Mouse (Mus musculus) cerebellum, postnatal 10 days (tissue): ENCODE results near the gene Tcf19.
"Not testable (repeated sequence)": the region's sequence is repeated elsewhere in the genome, so short reads cannot be mapped to it uniquely, and the experiment has no call there.

Experiments
- DNase-seq, 2 experiments: peaks; one replicate each; pipeline ENCODE4 v3.0.0; 2021; ENCODE audit warnings: mixed read lengths in 2 of 2

Tcf19 gene

DNA sequence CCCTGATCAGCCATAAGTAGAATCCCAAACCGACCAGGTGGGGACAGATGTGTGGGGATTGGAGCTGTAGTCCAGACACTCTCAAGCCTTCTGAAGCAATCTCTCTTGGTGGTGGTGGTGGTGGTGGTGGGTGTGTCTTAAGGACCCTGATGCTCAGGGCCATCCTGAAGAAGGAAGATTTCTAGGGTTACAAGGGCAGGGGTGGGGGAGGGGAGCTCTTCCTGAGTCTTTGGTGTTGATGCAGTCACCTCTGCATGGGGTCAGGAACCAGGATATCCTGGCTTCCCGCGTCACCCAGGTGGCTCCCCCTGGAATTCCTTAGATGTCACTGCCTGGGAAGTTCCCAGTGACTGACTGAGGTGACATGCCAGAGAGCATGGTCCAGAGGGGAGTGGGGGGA is 15.7 kb upstream of the Tcf19 start:
- peak in 1 of 2 experiments; percentile 5 for DNase-seq

DNA sequence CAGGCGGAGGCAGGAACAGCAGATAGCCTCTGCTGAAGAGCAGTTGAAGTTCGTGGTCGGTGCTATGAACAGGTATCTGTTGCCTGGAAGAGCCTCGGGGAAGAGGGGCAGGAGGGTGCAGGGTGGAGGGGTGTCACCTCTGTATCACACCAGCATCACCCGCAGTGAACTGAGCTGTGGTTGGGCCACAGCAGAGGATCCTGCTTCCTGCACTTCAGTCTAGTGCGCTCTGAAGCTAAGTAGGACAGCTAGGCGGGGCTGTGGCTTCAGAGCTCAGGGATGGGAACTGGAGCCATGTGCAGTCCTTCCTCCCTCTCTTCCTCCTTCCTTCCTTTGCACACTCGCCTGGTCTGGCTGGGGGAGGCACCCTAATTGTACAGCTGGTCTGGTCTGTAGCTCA is 10.0 kb upstream of the Tcf19 start:
- DNase-seq, result no peak

DNA sequence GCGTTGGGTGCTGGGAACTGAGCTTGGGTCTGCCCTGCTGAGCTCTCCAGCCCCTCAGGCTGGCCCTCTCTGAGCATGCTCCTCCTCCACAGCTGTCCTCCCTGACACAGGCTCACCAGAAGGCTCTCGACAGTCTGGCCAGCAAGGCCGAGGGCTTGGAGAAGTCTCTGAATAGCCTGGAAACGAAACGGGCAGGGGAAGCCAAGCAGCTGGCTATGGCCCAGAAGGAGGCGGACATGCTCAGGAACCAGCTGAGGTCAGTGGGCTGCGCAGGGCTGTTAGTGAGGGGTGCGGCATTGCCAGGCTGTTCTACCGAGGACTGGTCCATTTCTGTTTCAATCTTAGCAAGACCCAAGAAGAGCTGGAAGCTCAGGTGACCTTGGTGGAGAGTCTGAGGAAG is 7.7 kb upstream of the Tcf19 start:
- DNase-seq, result peak; percentile 72 to 75

- peak in 1 of 2 experiments; percentile 13 for DNase-seq
Observed at GRCm38 (mm10) chr17:35517526-35517925, 902 bp upstream of the Tcf19 start.

DNA sequence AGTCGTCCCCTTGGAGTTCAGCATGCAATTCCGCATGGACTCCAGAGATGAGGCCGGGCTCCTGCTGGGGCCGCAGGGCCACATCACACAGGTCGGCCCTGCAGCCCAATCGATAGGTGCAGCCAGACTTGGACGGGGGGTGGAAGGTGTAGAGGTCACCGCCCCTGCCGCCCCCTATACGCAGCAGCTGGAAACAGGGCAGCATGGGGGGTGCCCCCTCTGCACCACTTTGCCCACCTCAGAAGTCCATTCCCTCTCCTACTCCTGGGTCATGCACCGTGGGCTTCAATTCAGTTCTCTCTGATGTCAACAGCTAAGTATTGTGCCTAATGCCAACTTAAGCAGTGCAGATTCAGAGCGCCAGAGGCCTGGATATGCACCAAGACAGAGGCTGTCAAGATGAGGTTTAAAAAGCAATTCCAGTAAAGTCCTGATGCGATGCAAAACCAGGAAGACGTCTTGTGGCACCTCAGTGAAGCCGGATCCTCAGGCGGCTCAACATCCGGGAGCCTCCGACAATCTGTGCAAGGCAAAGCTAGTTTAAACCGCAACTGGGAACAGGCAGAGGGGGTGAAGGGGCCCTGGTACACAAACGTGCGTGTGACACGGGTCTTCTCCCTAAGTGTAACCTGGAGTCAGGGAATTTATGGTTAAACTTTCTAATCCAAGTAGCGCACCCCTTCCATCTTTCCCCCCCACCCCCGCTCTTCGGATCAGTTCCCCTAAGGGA is 548 bp downstream of the Tcf19 start:
- DNase-seq, result peak; percentile 44 to 49

DNA sequence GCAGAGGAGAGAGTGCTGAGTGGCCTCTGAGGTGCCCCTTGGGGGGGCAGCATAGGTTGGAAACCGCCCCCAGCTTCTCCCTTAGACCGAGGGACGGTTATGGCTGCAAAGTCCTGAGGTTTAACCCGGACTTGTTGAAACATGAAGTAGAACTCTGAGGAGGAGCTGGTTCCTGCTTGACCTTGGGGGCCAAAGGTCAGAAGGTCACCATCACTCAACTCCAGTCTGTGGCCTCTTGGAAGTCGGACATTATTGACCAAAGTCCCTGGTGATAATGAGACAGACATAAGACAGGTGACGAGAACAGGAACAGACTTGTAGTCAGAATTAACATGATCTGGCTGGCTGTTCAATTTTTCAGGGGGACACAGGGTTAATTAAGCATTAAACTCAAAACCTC is 1.9 kb downstream of the Tcf19 start:
- DNase-seq, result peak in 1 of 2 experiments; percentile 6

- DNase-seq, result peak; percentile 88 to 91
Observed at GRCm38 (mm10) chr17:35513886-35514285, 2.7 kb downstream of the Tcf19 start.

DNA sequence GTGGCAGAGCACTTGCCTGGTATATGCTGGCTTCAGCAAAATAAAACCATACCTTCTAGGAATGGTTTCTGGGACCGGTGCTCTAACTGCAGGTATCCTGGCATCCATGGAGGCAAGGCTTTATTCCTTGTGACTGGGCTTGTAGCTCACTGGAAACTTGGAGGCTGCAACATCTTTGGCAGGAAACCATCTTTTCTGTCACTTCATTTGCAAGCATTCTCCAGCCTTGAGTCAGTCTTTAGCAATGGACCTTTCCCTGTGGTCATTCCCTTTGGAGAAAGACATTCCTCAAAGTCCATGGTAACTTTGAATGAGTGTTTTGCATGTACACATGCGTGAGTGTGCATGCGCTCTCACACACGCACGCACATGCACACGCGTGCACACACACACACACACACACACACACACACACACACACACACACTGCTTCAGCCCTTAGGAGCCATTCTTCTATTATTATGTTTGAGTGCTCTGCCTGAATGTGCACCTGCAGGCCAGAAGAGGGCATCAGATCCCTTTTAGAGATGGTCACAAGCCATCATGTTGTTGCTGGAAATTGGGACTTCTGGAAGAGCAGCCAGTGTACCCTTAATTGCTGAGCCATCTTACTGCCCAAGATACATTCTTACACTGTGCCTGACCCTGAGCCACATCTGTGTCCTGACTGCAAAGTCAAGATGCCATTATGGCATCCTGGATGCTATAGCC is 3.6 kb downstream of the Tcf19 start:
- DNase-seq, result peak in 1 of 2 experiments; percentile 50

DNA sequence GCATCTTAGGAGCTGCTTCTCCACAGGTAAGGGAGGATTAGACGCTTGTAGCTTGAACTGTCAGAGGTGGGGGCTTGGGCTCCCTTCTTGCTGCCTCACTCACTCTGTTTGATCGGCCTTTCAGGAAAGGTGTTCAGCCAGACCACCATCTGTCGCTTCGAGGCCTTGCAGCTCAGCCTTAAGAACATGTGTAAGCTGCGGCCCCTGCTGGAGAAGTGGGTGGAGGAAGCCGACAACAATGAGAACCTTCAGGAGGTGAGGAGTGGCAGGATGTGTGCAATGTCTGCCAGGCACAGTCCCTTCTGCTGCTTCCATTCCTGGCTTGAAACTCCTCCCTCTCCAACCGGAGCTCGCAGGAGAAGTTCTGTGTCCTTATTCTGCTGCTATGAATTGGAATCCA is 7.3 kb downstream of the Tcf19 start:
- DNase-seq, result peak; percentile 33 to 53

- not testable (repeated sequence) for DNase-seq
Observed at GRCm38 (mm10) chr17:35508279-35508678, 8.3 kb downstream of the Tcf19 start.

DNA sequence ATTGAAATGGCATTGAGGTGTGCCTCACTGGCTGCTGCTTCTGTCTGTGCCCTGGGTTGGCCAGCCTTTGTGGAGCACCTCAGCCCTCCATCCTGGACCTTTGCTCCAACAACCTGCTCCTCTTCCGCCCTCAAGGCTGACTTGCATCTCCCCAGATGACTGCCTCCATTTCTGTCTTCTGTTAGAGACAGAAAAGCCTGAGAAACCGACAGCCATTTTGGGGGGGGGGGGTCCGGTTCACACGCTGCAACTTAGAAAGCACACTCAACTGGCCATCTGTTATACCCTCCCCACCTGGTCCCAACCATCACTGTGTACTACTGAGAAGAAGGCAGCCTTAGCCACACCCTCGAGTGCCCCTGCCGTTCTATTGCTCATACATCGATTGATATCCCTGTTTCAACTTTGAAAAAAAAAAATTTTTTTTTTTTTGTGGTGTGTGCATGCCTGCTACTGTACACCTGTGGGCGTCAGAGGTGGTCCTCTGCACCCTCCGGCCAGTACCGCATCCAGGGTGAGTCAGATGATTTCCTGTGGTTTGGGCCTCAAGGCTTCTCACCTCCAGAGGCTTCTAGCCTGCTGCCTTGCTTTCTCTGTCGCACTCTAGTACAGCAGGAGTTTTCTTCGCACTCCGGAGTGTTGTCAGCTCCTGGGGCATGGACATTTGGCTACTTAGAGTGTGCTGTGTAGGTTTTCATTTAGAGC is 8.9 kb downstream of the Tcf19 start:
- DNase-seq, result no peak

DNA sequence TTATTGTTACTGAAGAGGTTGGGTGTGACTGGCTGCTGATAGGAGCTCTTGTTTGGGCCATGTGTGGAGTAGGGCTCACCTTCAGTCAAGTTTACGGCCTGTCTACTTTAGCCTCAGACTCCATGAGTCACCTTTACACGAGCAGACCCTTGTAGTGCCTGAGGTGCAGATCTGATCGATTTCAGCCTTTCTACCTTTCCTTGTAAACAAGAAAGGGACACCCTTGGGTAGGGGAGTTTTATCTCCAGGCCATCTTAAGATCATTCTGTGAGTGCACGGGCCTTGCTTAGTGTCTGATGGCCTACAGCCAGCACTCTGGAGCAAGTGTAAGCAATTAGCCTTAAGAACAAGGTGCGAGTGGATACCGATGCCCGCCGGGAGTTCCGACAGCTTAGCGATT is 9.7 kb downstream of the Tcf19 start:
- DNase-seq, result no peak

- DNase-seq, result no peak
Observed at GRCm38 (mm10) chr17:35505776-35506175, 10.8 kb downstream of the Tcf19 start, which contains the start of gene Pou5f1. Gene Pou5f1, plus strand, starts transcription at chr17:35506018.

DNA sequence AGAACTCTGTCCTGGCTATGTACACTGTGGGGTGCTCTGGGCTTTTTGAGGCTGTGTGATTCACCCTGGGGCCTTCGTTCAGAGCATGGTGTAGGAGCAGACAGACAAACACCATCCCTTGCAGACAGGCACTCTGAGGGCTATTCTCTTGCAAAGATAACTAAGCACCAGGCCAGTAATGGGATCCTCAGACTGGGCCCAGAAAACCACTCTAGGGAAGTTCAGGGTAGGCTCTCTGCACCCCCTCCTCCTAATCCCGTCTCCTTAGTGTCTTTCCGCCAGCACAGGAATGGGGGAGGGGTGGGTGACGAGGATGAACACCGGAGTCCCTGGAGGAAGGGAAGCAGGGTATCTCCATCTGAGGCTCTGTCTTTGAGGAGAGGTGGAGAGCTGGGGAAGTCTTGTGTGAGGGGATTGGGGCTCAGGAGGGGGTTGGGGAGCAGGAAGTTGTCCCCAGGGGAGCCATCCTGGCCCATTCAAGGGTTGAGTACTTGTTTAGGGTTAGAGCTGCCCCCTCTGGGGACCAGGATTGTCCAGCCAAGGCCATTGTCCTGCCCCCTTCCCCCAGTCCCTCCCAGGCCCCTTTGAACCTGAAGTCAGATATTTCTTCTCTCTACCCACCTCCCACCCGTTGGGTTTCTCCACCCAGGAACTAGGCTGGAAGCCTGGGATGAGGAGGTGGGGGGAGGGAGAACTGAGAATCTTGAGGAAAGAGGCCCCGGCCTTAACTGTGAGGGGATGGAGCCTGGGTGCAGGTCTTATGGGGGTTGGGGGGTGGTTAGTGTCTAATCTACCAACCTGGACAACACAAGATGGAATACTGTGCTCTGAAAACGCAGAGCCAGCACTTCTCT is 11.8 kb downstream of the Tcf19 start:
- DNase-seq, result no peak

GRCm38 (mm10) chr17:35503849-35504248 is 12.8 kb downstream of the Tcf19 start:
- no peak for DNase-seq

- no peak for DNase-seq
Observed at GRCm38 (mm10) chr17:35502762-35503161, 13.9 kb downstream of the Tcf19 start.

GRCm38 (mm10) chr17:35502226-35502625 is 14.4 kb downstream of the Tcf19 start:
- no peak for DNase-seq

GRCm38 (mm10) chr17:35497124-35497523 is 19.5 kb downstream of the Tcf19 start:
- no peak for DNase-seq

- DNase-seq, result no peak
Observed at GRCm38 (mm10) chr17:35490320-35490719, 26.3 kb downstream of the Tcf19 start.

DNA sequence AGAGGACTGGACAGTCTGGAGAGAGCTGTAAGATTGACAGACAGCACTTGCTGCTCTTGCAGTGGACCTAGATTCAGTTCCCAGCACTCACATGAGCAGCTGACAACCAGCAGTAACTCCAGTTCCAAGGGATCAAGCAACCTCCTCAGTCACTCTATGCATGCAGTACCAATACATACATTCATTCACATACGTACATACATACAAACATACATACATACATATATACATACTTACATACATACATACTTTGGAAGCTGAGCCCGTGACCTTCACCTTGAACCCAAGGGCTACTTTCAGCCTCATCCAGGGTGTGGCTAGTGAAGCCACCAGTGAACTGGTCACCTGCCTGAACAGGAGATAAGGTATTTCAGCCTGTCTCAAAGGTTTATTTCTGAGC is 28.6 kb downstream of the Tcf19 start:
- DNase-seq, result no peak

DNA sequence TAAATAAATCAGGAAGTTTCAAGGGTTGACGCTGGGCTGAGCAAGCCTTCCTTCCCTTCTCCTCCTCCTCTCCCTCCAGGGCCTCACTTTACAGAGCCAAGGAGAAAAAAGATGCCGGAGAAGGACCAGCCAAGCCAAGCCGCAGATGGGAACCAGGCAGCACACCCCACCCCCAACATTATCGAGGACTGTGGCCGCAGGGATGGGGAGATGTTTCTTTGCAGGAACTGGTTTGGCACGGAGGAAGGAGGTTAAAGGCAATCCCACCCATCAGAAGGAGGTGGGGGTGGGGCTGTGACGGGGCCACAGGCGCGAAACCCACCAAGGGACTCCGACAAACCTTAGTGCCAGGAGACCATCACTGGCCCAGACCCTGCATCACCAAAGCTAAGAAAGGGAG is 29.9 kb downstream of the Tcf19 start:
- DNase-seq, result peak; percentile 26 to 38

GRCm38 (mm10) chr17:35485702-35486101 is 30.9 kb downstream of the Tcf19 start:
- DNase-seq, result peak in 1 of 2 experiments; percentile 15

DNA sequence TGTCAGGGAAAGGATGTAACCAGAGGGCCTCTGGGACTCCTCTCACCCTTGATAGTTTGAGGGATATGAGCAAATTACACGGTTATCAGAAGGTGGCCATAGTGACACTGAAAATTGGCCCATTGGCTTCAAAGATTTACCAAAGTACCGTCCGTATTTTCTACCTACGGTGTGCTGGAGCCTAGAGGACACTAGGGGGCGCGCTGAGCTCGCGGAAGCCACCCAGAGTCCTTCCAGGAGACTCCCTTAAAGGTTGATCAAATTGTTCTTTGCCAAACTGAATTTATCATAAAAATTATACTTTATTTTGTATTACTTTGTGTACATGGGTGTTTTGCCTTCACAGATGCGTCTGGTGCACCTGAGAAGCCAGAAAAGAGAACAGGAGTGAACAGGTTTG is 32.6 kb downstream of the Tcf19 start:
- DNase-seq, result peak; percentile 76 to 81
